Mouse (Mus musculus) hindbrain, embryonic 15.5 days (tissue): ENCODE measurements around the gene Gsto1. TPM values are rescaled to one million over a fixed set of nuclear protein-coding genes. Genes with fewer than 3 reads are reported as not detected.
A peak's percentile ranks its signal among the peaks of the same experiment; 100 is the strongest.

Source experiments
- ATAC-seq: fragments of 200-750 bp; cut with Nextera tagmentation; 2 replicates; pipeline ENCODE4 v1.8.0; 2017; ENCODE audit warnings: low read depth, moderate number of reproducible peaks, moderate TSS enrichment; ENCODE audit not compliant: low FRiP score
- H3K27ac ChIP-seq: fragments of 300-500 bp; sonication (generic); replicated peaks from 2 replicates; pipeline ENCODE4 v1.5.1; 2015; ENCODE audit warnings: mild to moderate bottlenecking, inconsistent platforms
- H3K27me3 ChIP-seq: fragments of 300-500 bp; sonication (generic); 2 replicates; pipeline ENCODE4 v1.6.1; 2015; ENCODE audit warnings: control low read depth, inconsistent platforms
- H3K36me3 ChIP-seq: fragments of 300-500 bp; sonication (generic); 2 replicates; pipeline ENCODE4 v1.6.1; 2015; ENCODE audit warnings: control low read depth, inconsistent platforms
- H3K4me1 ChIP-seq: fragments of 300-500 bp; sonication (generic); replicated peaks from 2 replicates; pipeline ENCODE4 v1.6.1; 2015; ENCODE audit warnings: control low read depth, inconsistent platforms
- H3K4me2 ChIP-seq: fragments of 300-500 bp; sonication (generic); 2 replicates; pipeline ENCODE4 v1.6.1; 2015; ENCODE audit warnings: moderate library complexity, mild to moderate bottlenecking, inconsistent platforms
- H3K4me3 ChIP-seq: fragments of 300-500 bp; sonication (generic); 2 replicates; pipeline ENCODE4 v1.5.1; 2015; ENCODE audit warnings: mild to moderate bottlenecking, inconsistent platforms
- H3K9ac ChIP-seq: fragments of 300-500 bp; sonication (generic); 2 replicates; pipeline ENCODE4 v1.6.1; 2015; ENCODE audit warnings: inconsistent platforms
- H3K9me3 ChIP-seq: fragments of 300-500 bp; sonication (generic); 2 replicates; pipeline ENCODE4 v1.6.1; 2016; ENCODE audit warnings: control low read depth, inconsistent platforms
- WGBS: fragments of 180-500 bp; shearing (Covaris S2); methylation state at CpG from one replicate; pipeline ENCODE4 v1.1.7; 2015; 5-methylcytosine and 5-hydroxymethylcytosine counted together
- polyA plus RNA-seq: library from polyadenylated mRNA; unstranded; fragments of >200 nt; fragmentation: Nextera tagmentation; extraction: Ambion mirVana; gene quantifications from 2 replicates; pipeline ENCODE4 v1.2.1, GENCODE M21; 2015

Gsto1 gene
- polyA plus RNA-seq, 1 experiment from 2014 or later: 138 TPM

DNA sequence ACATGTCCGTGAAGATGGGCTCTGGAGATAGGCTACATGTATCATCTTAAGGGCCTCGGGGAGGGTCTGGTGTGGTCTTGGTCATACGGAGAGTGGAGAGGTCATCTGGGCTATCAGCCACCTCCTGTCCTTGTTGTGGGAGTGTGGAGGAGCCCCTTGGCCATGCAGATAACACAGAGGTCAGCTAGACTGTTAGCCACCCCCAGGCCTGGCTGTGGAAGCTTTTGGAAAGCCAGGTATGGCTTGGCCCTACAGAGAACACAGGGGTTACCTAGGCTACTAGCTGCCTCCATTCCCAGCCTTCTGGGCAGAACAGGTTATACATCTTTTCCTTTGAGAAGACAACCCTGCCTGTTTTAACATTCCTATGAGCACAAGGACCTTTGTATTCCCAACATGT lies 7.8 kb downstream of the Gsto1 start:
- 94% methylated on average over 3 of the region's 3 CpGs for WGBS
- H3K27ac ChIP-seq: no peak overlapping the region
- H3K4me1 ChIP-seq: peaks cover 11% of the 10 kb centered on the region
- H3K27me3 ChIP-seq: no peaks in the 10 kb centered on the region
- no peak overlapping the region for H3K4me2 ChIP-seq
- H3K9me3 ChIP-seq: no peaks in the 10 kb centered on the region
- ATAC-seq: no peak
- no peak overlapping the region for H3K9ac ChIP-seq
- H3K4me3 ChIP-seq: no peak overlapping the region
- H3K36me3 ChIP-seq: peaks cover 19% of the 10 kb centered on the region; the same call in 1 of the 2 replicates

DNA sequence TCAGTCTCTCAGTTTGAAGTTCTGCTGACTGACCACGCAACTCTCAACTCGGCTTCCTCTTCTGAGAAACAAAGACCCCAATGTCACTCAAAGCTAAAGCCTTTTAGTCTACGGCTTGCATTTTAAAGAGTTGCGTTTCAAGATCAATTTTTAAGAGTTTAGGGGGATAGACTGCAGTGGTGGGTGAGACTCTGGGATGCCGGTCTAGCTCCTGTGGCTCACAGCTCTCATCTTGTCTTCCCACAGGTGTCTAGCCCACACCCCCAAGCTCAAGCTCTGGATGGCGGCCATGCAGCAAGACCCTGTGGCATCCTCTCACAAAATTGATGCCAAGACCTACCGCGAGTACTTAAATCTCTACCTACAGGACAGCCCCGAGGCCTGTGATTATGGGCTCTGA lies 9.3 kb downstream of the Gsto1 start:
- Histone ChIP-seq H3K9ac (no peak overlapping the region), H3K4me2 (no peak overlapping the region), H3K4me1 (peaks cover 11% of the 10 kb centered on the region), H3K27me3 (no peaks in the 10 kb centered on the region), H3K36me3 (peaks cover 19% of the 10 kb centered on the region; the same call in 1 of the 2 replicates), H3K9me3 (no peaks in the 10 kb centered on the region), H3K27ac (no peak overlapping the region), H3K4me3 (no peak overlapping the region)
- WGBS: 95% methylated on average over 9 of the region's 9 CpGs
- ATAC-seq: no peak

DNA sequence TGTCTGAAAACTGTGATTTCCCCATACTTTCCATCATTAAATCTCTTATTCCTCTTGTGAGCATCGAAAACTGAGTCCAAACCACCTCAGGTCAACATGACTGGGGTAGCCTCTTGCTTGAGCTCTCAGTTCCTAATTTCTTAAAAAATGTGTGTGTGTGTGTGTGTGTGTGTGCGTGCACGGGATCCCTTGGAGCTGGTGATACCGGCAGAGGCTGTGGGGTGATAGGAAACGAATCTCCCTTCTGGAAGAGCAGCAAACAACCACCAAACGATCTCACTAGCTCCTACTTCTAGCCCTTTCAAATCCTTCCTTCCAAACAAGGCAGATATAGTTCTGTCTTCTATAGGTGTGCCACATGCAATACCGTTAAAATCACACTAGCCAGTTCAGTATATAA lies 10.0 kb downstream of the Gsto1 start:
- 87% methylated on average over 7 of the region's 7 CpGs for WGBS
- Histone ChIP-seq H3K4me1 (peaks cover 11% of the 10 kb centered on the region), H3K36me3 (peaks cover 12% of the 10 kb centered on the region; the same call in 1 of the 2 replicates), H3K27ac (peak overlapping the region; percentile 94; the same call in 1 of the 2 replicates), H3K9me3 (no peaks in the 10 kb centered on the region), H3K4me2 (peak overlapping the region; percentile 83), H3K27me3 (no peaks in the 10 kb centered on the region), H3K4me3 (peak overlapping the region; percentile 74), H3K9ac (peak overlapping the region; percentile 86; the same call in 1 of the 2 replicates)
- ATAC-seq: no peak

DNA sequence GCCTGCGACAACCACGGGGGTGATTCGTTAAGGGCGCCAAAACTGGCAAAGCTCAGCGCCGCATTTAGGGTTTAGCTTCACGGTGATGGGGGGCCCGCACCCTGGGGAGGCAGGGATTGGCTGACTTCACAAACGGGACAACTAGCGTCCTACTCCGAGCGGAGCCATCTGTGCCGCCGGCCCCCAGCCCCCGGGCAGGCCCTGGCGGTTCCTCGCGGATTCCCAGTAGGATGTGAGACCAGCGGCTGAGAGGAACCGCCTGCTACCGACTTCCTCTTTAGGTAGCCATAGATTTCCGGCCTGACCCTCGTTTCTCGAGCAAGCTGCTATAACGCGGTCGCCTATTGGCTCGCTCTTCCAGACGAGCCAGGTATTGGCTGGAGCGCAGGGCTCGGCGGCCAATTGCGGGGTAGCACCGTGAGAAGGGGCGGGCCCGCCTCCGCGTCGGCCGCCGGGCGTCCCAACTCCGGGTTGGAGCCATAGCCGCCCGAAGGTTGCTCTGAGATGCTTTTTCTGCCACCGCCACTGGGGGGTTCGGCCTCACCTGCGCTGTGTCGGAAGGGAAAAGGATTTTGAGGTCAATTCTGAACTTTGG lies 10.7 kb downstream of the Gsto1 start, which contains the start of gene Gsto2:
TSS of gene Gsto2 (plus strand) at position 182 of the 595 bp plus-strand sequence.
- Histone ChIP-seq H3K9ac (peak within 1 kb of the TSS; percentile 86), H3K36me3 (peaks cover 9% of the 10 kb centered on the region; the same call in 1 of the 2 replicates), H3K27me3 (no peaks in the 10 kb centered on the region), H3K9me3 (no peaks in the 10 kb centered on the region), H3K4me2 (peak within 1 kb of the TSS; percentile 83), H3K4me3 (peak within 1 kb of the TSS; percentile 74), H3K4me1 (peaks cover 11% of the 10 kb centered on the region), H3K27ac (peak within 1 kb of the TSS; percentile 94)
- under 1% methylated on average over 49 of the region's 49 CpGs for WGBS
- ATAC-seq: peak; percentile 100

DNA sequence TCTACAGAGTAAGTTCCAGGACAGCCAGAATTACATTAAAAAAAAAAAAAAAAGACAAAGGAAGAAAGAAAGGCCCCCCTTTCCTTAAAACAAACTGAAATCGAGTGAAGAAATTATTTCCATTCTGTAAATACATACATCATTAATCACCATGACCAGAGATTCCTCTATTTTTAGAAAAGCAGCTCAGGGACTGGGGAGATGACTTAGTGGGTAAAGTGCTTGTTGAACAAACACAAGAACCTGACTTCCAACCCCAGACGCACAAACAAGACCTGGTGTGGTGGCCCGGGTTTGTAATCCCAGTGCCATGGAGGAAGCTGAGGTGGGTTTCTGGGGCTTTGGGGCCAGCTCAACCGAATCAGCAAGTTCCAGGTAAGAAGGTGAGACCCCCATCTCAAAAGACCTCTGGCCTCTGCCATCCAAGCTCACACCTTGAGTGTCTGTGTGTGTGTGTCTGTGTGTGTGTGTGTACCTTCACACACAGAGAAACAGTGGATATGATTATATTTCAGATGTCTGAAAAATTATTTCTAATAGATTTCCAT lies 12.9 kb downstream of the Gsto1 start:
- Histone ChIP-seq H3K9ac (no peak overlapping the region), H3K4me2 (no peak overlapping the region), H3K27me3 (no peaks in the 10 kb centered on the region), H3K4me1 (peaks cover 11% of the 10 kb centered on the region), H3K9me3 (no peaks in the 10 kb centered on the region), H3K27ac (no peak overlapping the region), H3K4me3 (no peak overlapping the region), H3K36me3 (peaks cover 5% of the 10 kb centered on the region; the same call in 1 of the 2 replicates)
- 80% methylated on average over 4 of the region's 4 CpGs for WGBS
- no peak for ATAC-seq

DNA sequence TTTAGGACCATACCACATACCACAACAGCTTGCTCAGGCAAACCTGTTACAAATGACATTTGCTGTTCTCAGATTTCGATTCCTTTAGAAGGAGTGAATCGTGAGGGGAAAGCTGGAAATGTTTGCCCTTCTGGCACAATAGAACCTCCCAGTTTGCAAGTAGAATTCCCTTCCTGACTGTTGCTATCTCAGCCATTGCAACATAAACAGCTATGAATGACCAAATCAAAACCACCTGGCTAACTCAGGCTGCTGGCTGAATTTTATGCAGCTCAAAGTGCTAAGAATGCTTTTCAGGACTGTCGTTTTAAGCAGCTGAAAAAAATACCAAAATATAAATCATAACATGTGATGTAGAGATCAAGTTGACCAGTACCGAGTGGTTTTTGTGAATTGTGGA lies 14.2 kb downstream of the Gsto1 start:
- no peak overlapping the region for H3K27ac ChIP-seq
- H3K27me3 ChIP-seq: no peaks in the 10 kb centered on the region
- H3K9ac ChIP-seq: no peak overlapping the region
- H3K36me3 ChIP-seq: no peaks in the 10 kb centered on the region; the same call in 1 of the 2 replicates
- peaks cover 11% of the 10 kb centered on the region for H3K4me1 ChIP-seq
- ATAC-seq: no peak
- no peak overlapping the region for H3K4me3 ChIP-seq
- no peaks in the 10 kb centered on the region for H3K9me3 ChIP-seq
- H3K4me2 ChIP-seq: no peak overlapping the region
- 77% methylated on average over 4 of the region's 4 CpGs for WGBS

DNA sequence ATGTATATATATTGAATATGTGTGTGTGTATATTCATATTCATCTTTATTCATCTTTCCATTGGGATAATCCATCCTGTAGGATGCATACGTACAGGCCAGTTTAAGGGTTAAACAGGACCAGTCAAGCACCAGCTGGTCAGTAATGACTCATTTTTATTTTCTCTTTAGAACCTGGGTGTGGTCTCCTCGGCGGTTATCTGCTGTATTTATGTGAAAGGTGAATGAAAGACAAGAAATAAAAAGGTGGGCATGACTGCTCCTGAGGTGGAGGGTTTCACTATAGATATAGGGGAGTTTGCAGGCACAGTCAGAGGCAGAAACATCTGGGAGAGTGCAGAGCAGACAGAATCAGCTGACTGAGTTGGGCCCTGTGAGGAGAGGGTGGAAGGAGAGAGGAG lies 14.7 kb downstream of the Gsto1 start:
- Histone ChIP-seq H3K27me3 (no peaks in the 10 kb centered on the region), H3K4me3 (no peak overlapping the region)
- 76% methylated on average over 3 of the region's 3 CpGs for WGBS

DNA sequence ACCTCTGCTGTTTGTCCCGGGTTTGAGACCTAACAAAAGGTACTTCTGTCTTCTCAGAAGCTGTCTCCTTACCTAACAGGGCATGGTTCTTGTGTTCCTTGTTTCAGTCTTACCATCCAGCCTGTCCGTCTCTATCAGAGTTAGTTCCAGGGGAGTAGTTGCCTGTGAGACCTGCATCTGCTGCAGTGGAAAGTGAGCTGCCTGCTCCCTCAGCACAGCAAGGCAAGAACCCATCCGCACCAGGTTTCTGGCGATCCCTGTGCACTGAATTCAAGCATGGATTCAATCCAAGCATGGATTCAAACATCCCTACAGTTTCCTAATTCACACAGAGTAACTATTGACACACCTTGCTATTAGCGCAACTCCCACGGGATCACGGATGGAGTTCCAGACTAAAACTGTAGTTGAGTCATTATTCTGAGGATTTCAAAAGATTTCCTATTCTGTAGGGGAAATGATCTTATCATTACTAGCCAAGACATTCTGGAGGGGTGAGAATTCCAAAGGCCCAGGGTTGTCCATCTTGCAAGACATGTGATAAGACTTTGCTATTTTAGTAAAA lies 15.4 kb downstream of the Gsto1 start:
- Histone ChIP-seq H3K4me1 (peaks cover 4% of the 10 kb centered on the region; the same call in 1 of the 2 replicates), H3K27ac (no peak overlapping the region), H3K27me3 (no peaks in the 10 kb centered on the region), H3K4me2 (no peak overlapping the region), H3K36me3 (no peaks in the 10 kb centered on the region), H3K9me3 (no peaks in the 10 kb centered on the region), H3K4me3 (no peak overlapping the region), H3K9ac (no peak overlapping the region)
- no peak for ATAC-seq
- 85% methylated on average over 7 of the region's 7 CpGs for WGBS

More for the DNA sequence above, 14.7 kb downstream of the Gsto1 start:
- Histone ChIP-seq H3K9ac (no peak overlapping the region), H3K9me3 (no peaks in the 10 kb centered on the region), H3K4me2 (no peak overlapping the region), H3K27ac (no peak overlapping the region), H3K36me3 (no peaks in the 10 kb centered on the region), H3K4me1 (peaks cover 9% of the 10 kb centered on the region)
- ATAC-seq: no peak

DNA sequence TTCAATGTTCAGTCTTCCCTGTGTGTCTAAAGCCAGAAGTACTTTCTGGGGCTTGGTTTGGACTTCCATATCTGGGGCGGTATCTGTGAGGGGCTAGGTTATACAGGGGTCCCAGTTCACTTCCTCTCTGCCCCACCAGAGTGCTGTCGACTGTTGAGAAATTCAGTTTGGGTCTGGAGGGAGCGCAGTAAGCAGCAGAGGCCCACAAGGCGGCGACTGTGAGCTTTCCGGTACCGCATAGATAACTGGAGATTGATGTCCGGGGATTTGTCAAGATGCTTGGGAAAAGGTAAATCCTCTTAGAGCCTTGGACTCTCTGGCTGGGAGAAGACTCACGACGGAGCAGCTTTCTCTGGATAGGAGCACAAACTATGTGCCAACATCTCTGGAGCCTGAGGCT lies 16.7 kb downstream of the Gsto1 start:
- H3K9me3 ChIP-seq: no peaks in the 10 kb centered on the region
- no peak overlapping the region for H3K9ac ChIP-seq
- H3K27ac ChIP-seq: no peak overlapping the region
- ATAC-seq: no peak
- H3K36me3 ChIP-seq: no peaks in the 10 kb centered on the region
- H3K4me2 ChIP-seq: no peak overlapping the region
- 23% methylated on average over 10 of the region's 10 CpGs for WGBS
- H3K27me3 ChIP-seq: no peaks in the 10 kb centered on the region
- no peaks in the 10 kb centered on the region for H3K4me1 ChIP-seq
- no peak overlapping the region for H3K4me3 ChIP-seq

DNA sequence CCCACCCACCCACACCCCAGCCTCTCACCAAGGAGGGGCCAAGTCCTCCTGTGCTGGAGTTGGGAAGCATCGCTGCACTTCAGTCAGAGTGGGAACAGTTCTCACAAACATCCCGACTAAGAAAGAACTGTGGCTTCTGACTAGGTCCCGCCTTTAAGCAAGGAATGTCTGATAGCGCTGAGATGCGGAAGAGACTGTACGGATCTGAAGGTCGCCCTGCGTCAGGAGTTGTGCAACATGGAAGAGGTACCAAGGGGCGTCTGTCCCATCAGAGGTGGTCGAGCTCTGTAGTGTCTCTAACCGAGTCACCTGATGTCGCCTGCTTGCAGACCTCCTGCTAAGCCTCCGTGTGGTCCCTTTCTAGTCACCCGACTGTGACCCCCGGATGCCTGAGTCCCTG lies 21.5 kb downstream of the Gsto1 start:
- no peaks in the 10 kb centered on the region for H3K9me3 ChIP-seq
- no peak for ATAC-seq
- 82% methylated on average over 15 of the region's 15 CpGs for WGBS

DNA sequence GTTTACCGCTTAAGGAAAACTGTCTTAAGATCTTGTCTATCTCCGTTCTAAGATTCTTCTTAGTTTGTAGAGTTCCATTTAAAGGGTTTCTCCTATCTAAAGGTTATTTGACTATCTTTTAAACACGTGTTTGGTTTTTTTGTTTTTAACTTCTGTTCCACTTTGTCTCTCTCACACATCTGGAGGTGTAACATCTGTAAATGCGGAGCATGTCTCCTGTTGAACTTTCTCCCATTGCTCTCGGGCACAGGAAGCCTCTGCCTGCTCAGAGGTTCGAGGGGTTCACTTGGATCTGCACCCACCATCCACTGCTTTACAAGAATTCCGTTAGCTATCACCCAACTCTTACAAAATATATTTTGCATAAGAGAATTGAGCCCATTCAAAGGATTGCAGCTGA lies 26.8 kb downstream of the Gsto1 start:
- 86% methylated on average over 7 of the region's 7 CpGs for WGBS
- H3K27me3 ChIP-seq: no peaks in the 10 kb centered on the region
- no peaks in the 10 kb centered on the region for H3K36me3 ChIP-seq
- no peak overlapping the region for H3K27ac ChIP-seq
- no peak overlapping the region for H3K4me3 ChIP-seq
- H3K9me3 ChIP-seq: no peaks in the 10 kb centered on the region
- ATAC-seq: no peak
- no peaks in the 10 kb centered on the region for H3K4me1 ChIP-seq
- no peak overlapping the region for H3K4me2 ChIP-seq
- H3K9ac ChIP-seq: no peak overlapping the region

More for the DNA sequence above, 21.5 kb downstream of the Gsto1 start:
- H3K27ac ChIP-seq: no peak overlapping the region
- H3K27me3 ChIP-seq: no peaks in the 10 kb centered on the region
- no peaks in the 10 kb centered on the region for H3K4me1 ChIP-seq
- no peaks in the 10 kb centered on the region for H3K36me3 ChIP-seq
- no peak overlapping the region for H3K4me2 ChIP-seq
- no peak overlapping the region for H3K4me3 ChIP-seq
- H3K9ac ChIP-seq: no peak overlapping the region

DNA sequence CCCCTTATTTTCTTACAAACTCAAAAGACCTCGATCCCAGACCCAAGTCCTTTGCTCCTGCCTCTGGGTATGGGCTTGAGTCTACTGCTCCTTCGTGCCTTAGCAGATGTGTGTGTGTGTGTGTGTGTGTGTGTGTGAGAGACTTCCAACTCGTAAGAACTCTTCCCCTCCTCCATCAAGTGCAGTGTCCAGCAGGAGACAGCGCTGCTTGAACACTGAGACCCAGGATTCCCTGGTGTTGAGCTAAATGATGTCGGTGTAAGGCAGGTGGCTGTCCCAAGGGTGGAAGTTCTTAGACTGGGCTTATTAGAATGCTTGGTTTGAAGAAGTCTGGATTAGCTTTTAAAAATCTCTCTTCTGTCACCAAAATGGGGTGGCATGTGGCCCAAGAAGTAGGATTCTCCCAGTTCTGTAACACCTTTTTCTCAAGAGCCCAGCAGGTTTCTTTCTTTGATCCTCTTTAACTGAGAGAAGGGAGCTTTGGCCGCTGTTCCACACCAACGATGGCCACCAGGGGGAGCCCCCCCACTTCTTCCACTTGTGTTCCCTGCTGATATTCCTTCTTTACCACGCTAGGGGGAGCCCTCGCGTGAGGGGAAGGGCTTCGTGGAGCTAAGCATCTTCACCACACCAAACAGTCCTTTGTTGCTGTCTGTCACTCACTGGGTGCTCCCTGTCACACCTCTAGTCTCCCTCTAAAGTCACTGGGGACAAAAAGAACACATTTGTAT lies 27.5 kb downstream of the Gsto1 start:
- Histone ChIP-seq H3K4me1 (no peaks in the 10 kb centered on the region), H3K4me3 (no peak overlapping the region), H3K36me3 (no peaks in the 10 kb centered on the region), H3K9me3 (no peaks in the 10 kb centered on the region), H3K27me3 (no peaks in the 10 kb centered on the region), H3K9ac (no peak overlapping the region), H3K4me2 (no peak overlapping the region), H3K27ac (no peak overlapping the region)
- peak; percentile 64; the same call in 1 of the 2 replicates for ATAC-seq
- WGBS: 28% methylated on average over 11 of the region's 11 CpGs
